Mouse (Mus musculus): ENCODE measurements around the gene Mapre3. TPM values are rescaled to one million over a fixed set of nuclear protein-coding genes. Genes with fewer than 3 reads are reported as not detected.
A peak's percentile ranks its signal among the peaks of the same experiment; 100 is the strongest.

The Mapre3 gene
- polyA plus RNA-seq, 1 experiment from 2014 or later: 15.4 TPM

DNA sequence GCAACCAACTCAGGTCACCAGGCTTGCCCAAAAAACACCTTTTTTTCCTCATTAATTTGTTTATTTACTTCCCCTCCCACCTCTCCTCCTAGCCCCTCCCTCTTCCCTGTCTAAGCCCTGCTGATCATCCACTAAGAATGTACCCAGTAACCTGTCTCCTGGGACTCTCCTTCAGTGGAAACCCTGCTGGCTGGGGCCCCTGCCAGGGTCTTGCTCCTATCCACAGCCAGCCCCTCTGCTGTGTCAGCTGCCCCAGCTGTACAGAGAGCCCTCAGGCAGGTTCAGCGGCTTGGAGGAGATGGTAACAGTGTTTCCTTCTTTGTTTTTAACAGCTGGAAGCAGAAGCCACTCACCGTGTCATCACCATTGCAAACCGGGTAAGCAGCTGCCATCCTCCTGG is 33.3 kb upstream of the Mapre3 start:
- Histone ChIP-seq H3K27me3 (ENCODE audit: control insufficient read depth, insufficient read depth, low read length) (no peaks in the 10 kb centered on the region), H3K4me1 (ENCODE audit: control insufficient read depth, insufficient read depth, low read length) (no peaks in the 10 kb centered on the region), H3K9ac (replicated peaks; ENCODE audit: low read length) (no peak overlapping the region), H3K27ac (replicated peaks; ENCODE audit: low read depth, low read length) (no peak overlapping the region), H3K4me2 (ENCODE audit: low read depth, low read length) (no peak overlapping the region), H3K9me3 (replicated peaks; ENCODE audit: control insufficient read depth, low read length) (no peaks in the 10 kb centered on the region), H3K36me3 (replicated peaks; ENCODE audit: control insufficient read depth, insufficient read depth, low read depth, low read length) (no peaks in the 10 kb centered on the region), H3K4me3 (ENCODE audit: low read depth, low read length) (no peak overlapping the region)
- ATAC-seq (replicated peaks; ENCODE audit: insufficient number of reproducible peaks, low FRiP score, low TSS enrichment, low read depth) (no peak), DNase-seq (ENCODE audit: low spot score) (no peak)
- 45% methylated on average over 3 of the region's 3 CpGs for WGBS

DNA sequence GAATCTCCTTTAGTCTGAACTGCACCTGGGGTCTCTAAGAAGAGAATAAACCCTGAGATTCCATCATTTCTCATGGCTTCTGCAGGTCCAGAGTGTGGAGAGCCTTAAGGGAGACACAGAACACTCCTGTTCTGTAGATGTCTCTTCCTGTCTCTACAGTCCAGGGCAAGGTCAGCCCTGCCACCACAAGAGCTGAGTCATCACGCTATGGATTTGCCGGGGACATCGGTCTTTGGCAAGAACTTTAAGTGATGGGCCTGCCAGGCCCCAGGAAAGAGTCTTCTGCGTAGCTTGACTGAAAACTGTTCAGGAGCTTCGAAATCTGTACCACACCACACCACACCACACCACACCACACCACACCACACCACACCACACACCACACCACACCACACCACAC is 27.1 kb upstream of the Mapre3 start:
- Histone ChIP-seq H3K4me1 (ENCODE audit: control insufficient read depth, insufficient read depth, low read length) (no peaks in the 10 kb centered on the region), H3K9me3 (replicated peaks; ENCODE audit: control insufficient read depth, low read length) (no peaks in the 10 kb centered on the region), H3K4me3 (ENCODE audit: low read depth, low read length) (no peak overlapping the region), H3K27ac (replicated peaks; ENCODE audit: low read depth, low read length) (no peak overlapping the region), H3K4me2 (ENCODE audit: low read depth, low read length) (no peak overlapping the region), H3K27me3 (ENCODE audit: control insufficient read depth, insufficient read depth, low read length) (no peaks in the 10 kb centered on the region), H3K9ac (replicated peaks; ENCODE audit: low read length) (no peak overlapping the region), H3K36me3 (replicated peaks; ENCODE audit: control insufficient read depth, insufficient read depth, low read depth, low read length) (no peaks in the 10 kb centered on the region)
- ATAC-seq (replicated peaks; ENCODE audit: insufficient number of reproducible peaks, low FRiP score, low TSS enrichment, low read depth) (no peak), DNase-seq (ENCODE audit: low spot score) (no peak)
- WGBS: 93% methylated on average over 5 of the region's 5 CpGs

DNA sequence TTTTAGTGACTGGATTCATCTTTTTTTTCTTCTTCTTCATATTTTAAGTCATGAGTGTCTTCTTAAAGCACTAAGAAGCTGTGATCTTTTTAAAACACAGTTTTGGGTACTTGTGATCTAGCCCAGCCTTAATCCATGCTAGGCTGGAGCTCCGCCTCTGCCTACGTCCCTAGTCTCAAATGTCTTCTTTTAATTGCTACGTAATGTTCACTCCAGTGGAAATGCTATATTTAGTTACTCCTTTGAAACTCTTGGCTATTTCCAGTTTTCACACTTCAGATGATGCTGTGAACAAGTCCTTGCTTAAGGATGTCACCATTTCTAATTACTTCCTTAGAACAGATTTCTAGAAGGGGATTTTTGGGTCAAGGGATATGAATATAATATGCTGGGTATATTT is 24.4 kb upstream of the Mapre3 start:
- no peaks in the 10 kb centered on the region for H3K27me3 ChIP-seq (ENCODE audit: control insufficient read depth, insufficient read depth, low read length)
- no peak for ATAC-seq (replicated peaks; ENCODE audit: insufficient number of reproducible peaks, low FRiP score, low TSS enrichment, low read depth)

DNA sequence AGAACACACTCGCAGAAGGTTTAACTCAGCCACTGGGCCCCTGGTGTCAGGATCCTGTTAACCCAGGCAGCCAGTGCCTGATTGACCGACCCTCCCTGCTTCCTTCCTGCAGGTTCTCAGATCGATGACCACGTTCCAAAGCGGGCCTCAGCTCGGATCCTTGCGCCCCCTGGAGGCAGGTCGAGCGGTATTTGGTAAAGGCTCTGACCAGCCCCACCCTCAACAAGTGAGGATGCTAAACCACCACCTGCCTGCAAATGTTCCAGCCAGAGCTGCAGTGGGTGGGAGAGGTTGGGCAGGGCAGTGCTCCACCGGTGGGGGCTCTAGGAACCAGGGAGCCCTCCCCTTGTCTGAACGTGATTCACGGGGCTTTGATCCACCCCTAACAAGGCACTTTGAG is 18.3 kb upstream of the Mapre3 start:
- peak; percentile 47; the same call in 1 of the 2 replicates for ATAC-seq (replicated peaks; ENCODE audit: insufficient number of reproducible peaks, low FRiP score, low TSS enrichment, low read depth)
- H3K9ac ChIP-seq (replicated peaks; ENCODE audit: low read length): no peak overlapping the region
- 12% methylated on average over 12 of the region's 12 CpGs for WGBS
- H3K4me2 ChIP-seq (ENCODE audit: low read depth, low read length): no peak overlapping the region
- no peaks in the 10 kb centered on the region for H3K27me3 ChIP-seq (ENCODE audit: control insufficient read depth, insufficient read depth, low read length)
- no peaks in the 10 kb centered on the region for H3K36me3 ChIP-seq (replicated peaks; ENCODE audit: control insufficient read depth, insufficient read depth, low read depth, low read length)
- H3K9me3 ChIP-seq (replicated peaks; ENCODE audit: control insufficient read depth, low read length): no peaks in the 10 kb centered on the region
- no peak overlapping the region for H3K27ac ChIP-seq (replicated peaks; ENCODE audit: low read depth, low read length)
- no peaks in the 10 kb centered on the region for H3K4me1 ChIP-seq (ENCODE audit: control insufficient read depth, insufficient read depth, low read length)
- DNase-seq (ENCODE audit: low spot score): peak; percentile 85
- no peak overlapping the region for H3K4me3 ChIP-seq (ENCODE audit: low read depth, low read length)

More for the DNA sequence above, 24.4 kb upstream of the Mapre3 start:
- Histone ChIP-seq H3K9ac (replicated peaks; ENCODE audit: low read length) (no peak overlapping the region), H3K4me3 (ENCODE audit: low read depth, low read length) (no peak overlapping the region), H3K4me1 (ENCODE audit: control insufficient read depth, insufficient read depth, low read length) (no peaks in the 10 kb centered on the region), H3K9me3 (replicated peaks; ENCODE audit: control insufficient read depth, low read length) (no peaks in the 10 kb centered on the region), H3K27ac (replicated peaks; ENCODE audit: low read depth, low read length) (no peak overlapping the region), H3K36me3 (replicated peaks; ENCODE audit: control insufficient read depth, insufficient read depth, low read depth, low read length) (no peaks in the 10 kb centered on the region), H3K4me2 (ENCODE audit: low read depth, low read length) (no peak overlapping the region)
- no peak for DNase-seq (ENCODE audit: low spot score)
- 62% methylated on average over 3 of the region's 3 CpGs for WGBS

DNA sequence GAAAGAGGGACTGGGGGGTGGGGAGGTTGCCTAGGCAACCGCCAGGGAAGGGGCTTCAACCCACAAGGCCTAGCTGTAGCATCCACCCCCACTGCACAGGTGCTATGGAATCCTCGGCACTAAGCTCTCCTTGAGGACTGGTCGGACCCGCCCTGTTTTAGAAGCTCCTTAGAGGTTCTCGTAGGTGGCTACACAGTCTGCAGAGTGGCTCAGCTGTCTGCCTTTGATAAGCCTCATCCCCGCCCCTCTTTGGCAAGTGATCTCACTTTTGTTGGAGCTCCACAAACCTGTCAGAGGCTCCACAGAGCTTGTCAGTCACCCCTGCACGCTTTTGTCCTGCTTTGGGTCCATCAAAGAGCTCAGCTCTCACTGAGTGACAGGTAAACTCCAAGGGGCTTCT is 17.0 kb upstream of the Mapre3 start:
- 69% methylated on average over 7 of the region's 7 CpGs for WGBS
- Histone ChIP-seq H3K9me3 (replicated peaks; ENCODE audit: control insufficient read depth, low read length) (no peaks in the 10 kb centered on the region), H3K27me3 (ENCODE audit: control insufficient read depth, insufficient read depth, low read length) (no peaks in the 10 kb centered on the region), H3K4me2 (ENCODE audit: low read depth, low read length) (no peak overlapping the region), H3K9ac (replicated peaks; ENCODE audit: low read length) (no peak overlapping the region), H3K4me3 (ENCODE audit: low read depth, low read length) (no peak overlapping the region), H3K36me3 (replicated peaks; ENCODE audit: control insufficient read depth, insufficient read depth, low read depth, low read length) (no peaks in the 10 kb centered on the region), H3K27ac (replicated peaks; ENCODE audit: low read depth, low read length) (no peak overlapping the region), H3K4me1 (ENCODE audit: control insufficient read depth, insufficient read depth, low read length) (no peaks in the 10 kb centered on the region)
- peak; percentile 5 for DNase-seq (ENCODE audit: low spot score)
- ATAC-seq (replicated peaks; ENCODE audit: insufficient number of reproducible peaks, low FRiP score, low TSS enrichment, low read depth): 0 out of 2 replicates have a peak, but pooled peaks have one; percentile 46

DNA sequence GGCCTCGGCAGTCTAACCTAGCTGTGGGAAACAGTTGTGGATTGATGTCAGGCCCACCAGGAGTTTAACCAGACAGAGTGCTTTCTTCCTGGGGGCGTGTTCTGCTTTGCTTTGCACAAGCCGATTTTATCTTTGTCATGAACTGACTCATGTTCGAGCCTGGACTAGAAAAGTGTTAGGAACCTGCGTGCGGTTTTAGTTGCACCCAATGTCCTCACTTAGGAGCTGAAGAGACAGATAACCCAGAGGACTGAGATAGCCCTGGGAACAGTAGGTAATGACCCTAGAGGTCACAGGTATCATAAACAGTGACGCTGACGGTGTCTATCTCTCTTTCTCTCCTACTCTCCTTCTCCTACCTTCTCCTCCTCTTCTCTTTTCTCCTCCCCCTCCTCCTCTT is 16.5 kb upstream of the Mapre3 start:
- no peak overlapping the region for H3K4me3 ChIP-seq (ENCODE audit: low read depth, low read length)
- WGBS: 75% methylated on average over 8 of the region's 8 CpGs
- H3K27me3 ChIP-seq (ENCODE audit: control insufficient read depth, insufficient read depth, low read length): no peaks in the 10 kb centered on the region
- no peak for DNase-seq (ENCODE audit: low spot score)
- no peaks in the 10 kb centered on the region for H3K4me1 ChIP-seq (ENCODE audit: control insufficient read depth, insufficient read depth, low read length)
- no peak overlapping the region for H3K9ac ChIP-seq (replicated peaks; ENCODE audit: low read length)
- H3K4me2 ChIP-seq (ENCODE audit: low read depth, low read length): no peak overlapping the region
- H3K9me3 ChIP-seq (replicated peaks; ENCODE audit: control insufficient read depth, low read length): no peaks in the 10 kb centered on the region
- H3K27ac ChIP-seq (replicated peaks; ENCODE audit: low read depth, low read length): no peak overlapping the region
- ATAC-seq (replicated peaks; ENCODE audit: insufficient number of reproducible peaks, low FRiP score, low TSS enrichment, low read depth): no peak
- H3K36me3 ChIP-seq (replicated peaks; ENCODE audit: control insufficient read depth, insufficient read depth, low read depth, low read length): no peaks in the 10 kb centered on the region

DNA sequence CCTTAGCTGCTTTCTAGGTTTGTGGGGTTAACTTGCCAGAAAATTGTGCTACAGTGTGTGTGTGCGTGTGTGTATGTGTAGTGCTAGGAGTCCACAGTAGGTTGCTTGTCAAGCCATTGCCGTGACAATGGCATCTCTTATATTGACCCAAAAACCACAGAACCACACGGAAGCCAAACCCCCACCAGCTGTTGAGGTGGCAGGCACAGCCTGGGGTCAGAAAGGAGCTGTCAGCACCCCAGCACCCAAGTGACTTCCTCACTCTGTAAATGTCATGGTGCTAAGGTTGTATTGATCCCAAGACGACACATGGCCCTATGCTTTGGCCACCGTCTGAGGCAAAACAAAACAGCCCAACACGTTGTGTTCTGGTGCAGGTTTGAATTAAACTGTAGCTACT is 15.5 kb upstream of the Mapre3 start:
- H3K36me3 ChIP-seq (replicated peaks; ENCODE audit: control insufficient read depth, insufficient read depth, low read depth, low read length): no peaks in the 10 kb centered on the region
- no peak for ATAC-seq (replicated peaks; ENCODE audit: insufficient number of reproducible peaks, low FRiP score, low TSS enrichment, low read depth)
- 78% methylated on average over 6 of the region's 6 CpGs for WGBS
- no peak overlapping the region for H3K4me2 ChIP-seq (ENCODE audit: low read depth, low read length)
- H3K27ac ChIP-seq (replicated peaks; ENCODE audit: low read depth, low read length): no peak overlapping the region
- H3K27me3 ChIP-seq (ENCODE audit: control insufficient read depth, insufficient read depth, low read length): no peaks in the 10 kb centered on the region
- H3K9me3 ChIP-seq (replicated peaks; ENCODE audit: control insufficient read depth, low read length): no peaks in the 10 kb centered on the region
- no peaks in the 10 kb centered on the region for H3K4me1 ChIP-seq (ENCODE audit: control insufficient read depth, insufficient read depth, low read length)
- H3K4me3 ChIP-seq (ENCODE audit: low read depth, low read length): no peak overlapping the region
- H3K9ac ChIP-seq (replicated peaks; ENCODE audit: low read length): no peak overlapping the region
- no peak for DNase-seq (ENCODE audit: low spot score)

DNA sequence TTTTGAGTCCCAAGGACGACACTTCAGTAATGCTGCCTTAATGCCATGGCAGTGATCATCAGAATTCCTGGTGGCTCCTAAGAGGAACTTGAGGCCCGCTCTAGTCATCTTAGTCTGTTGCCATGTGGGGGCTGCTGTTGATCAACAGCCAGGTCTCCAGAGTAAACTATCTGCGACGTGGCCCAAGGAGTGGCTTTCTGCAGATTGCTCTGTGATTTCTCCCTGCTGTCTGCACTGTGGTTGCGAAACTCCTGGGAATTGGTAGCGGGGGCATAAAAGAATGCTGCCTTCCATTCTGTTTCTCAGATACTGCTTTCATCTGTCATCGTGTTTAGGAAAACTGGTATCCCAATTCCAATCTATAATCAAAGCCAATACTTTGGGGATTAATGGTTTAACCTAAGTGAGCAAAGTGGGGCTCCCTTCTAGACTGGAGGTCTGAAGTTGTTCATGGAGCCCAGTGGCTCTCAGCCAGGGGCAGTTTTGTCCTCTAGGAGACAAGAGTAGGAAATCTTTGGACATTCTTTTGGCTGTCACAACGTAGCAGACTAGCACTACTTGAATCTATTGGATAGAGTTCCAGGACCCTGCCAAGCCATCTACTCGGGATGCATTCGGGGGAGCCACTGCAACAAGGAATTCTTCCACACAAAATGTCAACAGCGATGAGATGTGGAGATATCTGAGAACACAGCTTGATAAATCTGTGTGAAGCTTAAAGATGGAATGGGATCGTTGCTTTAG is 11.5 kb upstream of the Mapre3 start:
- H3K9me3 ChIP-seq (replicated peaks; ENCODE audit: control insufficient read depth, low read length): no peaks in the 10 kb centered on the region
- H3K4me1 ChIP-seq (ENCODE audit: control insufficient read depth, insufficient read depth, low read length): no peaks in the 10 kb centered on the region
- H3K27me3 ChIP-seq (ENCODE audit: control insufficient read depth, insufficient read depth, low read length): no peaks in the 10 kb centered on the region
- WGBS: 77% methylated on average over 12 of the region's 12 CpGs
- ATAC-seq (replicated peaks; ENCODE audit: insufficient number of reproducible peaks, low FRiP score, low TSS enrichment, low read depth): no peak
- no peak overlapping the region for H3K27ac ChIP-seq (replicated peaks; ENCODE audit: low read depth, low read length)
- no peak overlapping the region for H3K9ac ChIP-seq (replicated peaks; ENCODE audit: low read length)
- H3K4me2 ChIP-seq (ENCODE audit: low read depth, low read length): no peak overlapping the region
- no peaks in the 10 kb centered on the region for H3K36me3 ChIP-seq (replicated peaks; ENCODE audit: control insufficient read depth, insufficient read depth, low read depth, low read length)
- DNase-seq (ENCODE audit: low spot score): no peak
- H3K4me3 ChIP-seq (ENCODE audit: low read depth, low read length): no peak overlapping the region

Data from embryonic facial prominence, embryonic 11.5 days (tissue).